Mouse (Mus musculus) small intestine, adult 2 months (tissue): ENCODE results near the gene Thoc5.

Experiments used
- CTCF ChIP-seq: fragments of 200-500 bp; IDR thresholded peaks from 2 replicates; pipeline ENCODE4 v1.5.1; 2012; ENCODE audit warnings: low read depth, mild to moderate bottlenecking, control low read depth, inconsistent platforms, low read length, moderate library complexity, mixed read lengths; ENCODE audit not compliant: insufficient replicate concordance, insufficient read length; ENCODE audit errors: extremely low read depth
- POLR2A ChIP-seq: fragments of 200-500 bp; IDR thresholded peaks from 2 replicates; pipeline ENCODE4 v1.6.1; 2012; ENCODE audit warnings: low read depth, mild to moderate bottlenecking, control low read depth, inconsistent platforms, low read length, moderate library complexity

DNA sequence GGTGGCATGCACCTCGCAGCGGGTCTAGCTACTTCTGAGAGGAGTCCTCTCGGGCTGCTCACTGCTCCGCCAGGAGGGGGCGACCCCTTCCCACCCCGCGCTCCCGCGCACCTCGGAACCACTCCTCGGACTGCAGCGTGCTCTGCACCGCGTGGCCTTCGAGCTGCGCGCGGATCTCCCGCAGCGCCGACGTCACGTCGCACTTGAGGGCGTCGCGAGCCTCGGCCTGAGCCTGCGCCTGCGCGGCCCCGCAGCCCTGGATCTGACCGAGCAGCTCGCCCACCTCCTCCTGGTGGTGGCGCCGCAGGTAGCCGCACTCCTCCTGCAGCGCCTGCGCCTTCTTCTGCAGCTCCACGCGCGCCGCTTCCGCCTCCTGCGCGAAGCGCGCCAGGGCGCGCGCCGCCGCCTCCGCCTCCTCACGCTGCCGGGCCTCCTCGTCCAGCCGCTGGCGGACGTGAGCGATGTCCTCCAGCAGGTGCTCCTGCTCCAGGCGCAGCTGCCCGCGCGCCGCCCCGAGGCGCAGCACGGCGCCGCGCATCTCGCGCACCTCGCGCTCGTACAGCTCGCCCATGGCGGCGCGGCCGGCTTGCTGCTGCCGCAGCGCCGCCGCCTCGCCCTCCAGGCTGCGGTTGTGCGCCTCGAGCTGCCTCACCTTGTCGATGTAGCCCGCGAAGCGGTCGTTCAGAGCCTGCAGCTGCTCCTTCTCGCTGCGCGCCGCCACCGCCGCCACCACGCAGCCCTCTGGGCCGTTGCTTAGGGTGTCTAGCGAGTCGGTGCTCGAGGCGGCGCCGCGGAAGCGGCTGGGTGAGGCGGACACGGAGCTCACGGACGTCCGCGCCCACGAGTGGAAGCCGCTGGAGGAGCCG lies 52.1 kb downstream of the Thoc5 start:
- TF ChIP-seq CTCF (no peak), POLR2A (no peak)
